Mouse (Mus musculus) CH12.LX (cell line): ENCODE measurements around the gene Slc25a17. TPM values are rescaled to one million over a fixed set of nuclear protein-coding genes. Genes with fewer than 3 reads are reported as not detected.

ENCODE experiments used
- DNase-seq: peaks from one replicate; pipeline ENCODE4 v3.0.0-alpha.2; 2013; ENCODE audit errors: extremely low read depth
- H3K27ac ChIP-seq: 2 replicates; pipeline ENCODE4 v1.5.1; 2012; ENCODE audit warnings: low read depth, mild to moderate bottlenecking, control low read depth, moderate library complexity; ENCODE audit not compliant: insufficient read depth
- H3K27me3 ChIP-seq: replicated peaks from 2 replicates; pipeline ENCODE3; 2012; ENCODE audit warnings: inconsistent platforms
- H3K36me3 ChIP-seq, 2 experiments: replicated peaks in 1 of 2; 2 replicates each; pipeline versions ENCODE3 to v1.6.1; 2012; ENCODE audit warnings: inconsistent platforms in 1 of 2, low read length in 1 of 2, mild to moderate bottlenecking in 1 of 2, mixed read lengths in 1 of 2, moderate library complexity in 1 of 2; ENCODE audit not compliant: control insufficient read depth in 1 of 2, insufficient read depth in 1 of 2
- H3K4me1 ChIP-seq, 2 experiments: 2 replicates each; pipeline ENCODE4 v1.6.1; 2012; ENCODE audit warnings: inconsistent platforms in 1 of 2, moderate library complexity in 1 of 2; ENCODE audit not compliant: insufficient read depth in 2 of 2, control insufficient read depth in 1 of 2
- H3K4me2 ChIP-seq: 2 replicates; pipeline ENCODE4 v1.6.1; 2012; ENCODE audit warnings: low read depth, mild to moderate bottlenecking, control low read depth; ENCODE audit not compliant: poor library complexity, insufficient read depth, severe bottlenecking
- H3K4me3 ChIP-seq, 3 experiments: fragments of 150-350 bp in 1 of 3; sonication (generic) in 1 of 3; replicated peaks in 1 of 3; 2 replicates each; pipeline versions ENCODE3 to v1.5.1; 2011 to 2012; ENCODE audit warnings: low read depth in 2 of 3, low read length in 2 of 3, mild to moderate bottlenecking in 2 of 3, moderate library complexity in 2 of 3, control low read depth in 1 of 3, improper control_type of control experiment in 1 of 3, inconsistent platforms in 1 of 3, mixed read lengths in 1 of 3; ENCODE audit not compliant: poor library complexity in 1 of 3
- H3K79me2 ChIP-seq: replicated peaks from 2 replicates; pipeline ENCODE4 v1.6.1; 2012; ENCODE audit warnings: mild to moderate bottlenecking, moderate library complexity; ENCODE audit not compliant: control insufficient read depth, poor library complexity, insufficient read depth, severe bottlenecking; ENCODE audit errors: extremely low read depth
- H3K9ac ChIP-seq: 2 replicates; pipeline ENCODE4 v1.6.1; 2012; ENCODE audit warnings: low read depth, mild to moderate bottlenecking, control low read depth, moderate library complexity; ENCODE audit not compliant: insufficient read depth
- H3K9me3 ChIP-seq: replicated peaks from 2 replicates; pipeline ENCODE3; 2012; ENCODE audit warnings: low read length, inconsistent platforms, mixed read lengths
- BHLHE40 ChIP-seq: IDR thresholded peaks from 2 replicates; pipeline ENCODE4 v1.6.1; 2011; ENCODE audit warnings: mild to moderate bottlenecking, low read depth, low read length, improper control_type of control experiment
- CHD1 ChIP-seq: IDR thresholded peaks from 2 replicates; pipeline ENCODE4 v1.6.1; 2012; ENCODE audit warnings: low read depth, low read length, improper control_type of control experiment, inconsistent platforms
- CHD2 ChIP-seq: IDR thresholded peaks from 2 replicates; pipeline ENCODE4 v1.6.1; 2011; ENCODE audit warnings: low read length, improper control_type of control experiment
- E2F4 ChIP-seq: IDR thresholded peaks from 2 replicates; pipeline ENCODE4 v1.6.1; 2011; ENCODE audit warnings: low read depth, low read length, improper control_type of control experiment; ENCODE audit not compliant: insufficient replicate concordance
- EP300 ChIP-seq: IDR thresholded peaks from 2 replicates; pipeline ENCODE4 v1.6.1; 2011; ENCODE audit warnings: low read length, improper control_type of control experiment
- IRF4 ChIP-seq: IDR thresholded peaks from 2 replicates; pipeline ENCODE4 v1.6.1; 2014; ENCODE audit warnings: low read depth, mild to moderate bottlenecking, inconsistent platforms, low read length, improper control_type of control experiment
- KAT2A ChIP-seq: IDR thresholded peaks from 2 replicates; pipeline ENCODE4 v1.6.1; 2012; ENCODE audit warnings: low read length, improper control_type of control experiment, inconsistent platforms; ENCODE audit not compliant: insufficient replicate concordance
- MAFK ChIP-seq: IDR thresholded peaks from 2 replicates; pipeline ENCODE4 v1.6.1; 2011; ENCODE audit warnings: low read length, improper control_type of control experiment; ENCODE audit not compliant: insufficient replicate concordance
- MAX ChIP-seq: IDR thresholded peaks from 2 replicates; pipeline ENCODE4 v1.6.1; 2011; ENCODE audit warnings: low read length, improper control_type of control experiment
- MAZ ChIP-seq: IDR thresholded peaks from 2 replicates; pipeline ENCODE4 v1.6.1; 2012; ENCODE audit warnings: low read depth, mild to moderate bottlenecking, inconsistent platforms, low read length, improper control_type of control experiment, moderate library complexity
- MXI1 ChIP-seq: IDR thresholded peaks from 2 replicates; pipeline ENCODE4 v1.6.1; 2011; ENCODE audit warnings: mild to moderate bottlenecking, low read depth, low read length, improper control_type of control experiment
- MYC ChIP-seq: IDR thresholded peaks from 2 replicates; pipeline ENCODE4 v1.6.1; 2011; ENCODE audit warnings: low read depth, mild to moderate bottlenecking, improper control_type of control experiment, low read length
- NELFE ChIP-seq: IDR thresholded peaks from 2 replicates; pipeline ENCODE4 v1.6.1; 2011; ENCODE audit warnings: low read depth, low read length, improper control_type of control experiment
- NRF1 ChIP-seq: IDR thresholded peaks from 2 replicates; pipeline ENCODE4 v1.6.1; 2014; ENCODE audit warnings: low read depth, mild to moderate bottlenecking, inconsistent platforms, low read length, improper control_type of control experiment, moderate library complexity
- POLR2A ChIP-seq: IDR thresholded peaks from 2 replicates; pipeline ENCODE4 v1.6.1; 2011; ENCODE audit warnings: low read depth, mild to moderate bottlenecking, improper control_type of control experiment, low read length
- SIN3A ChIP-seq: IDR thresholded peaks from 2 replicates; pipeline ENCODE4 v1.6.1; 2012; ENCODE audit warnings: low read length, improper control_type of control experiment, inconsistent platforms
- SMC3 ChIP-seq: IDR thresholded peaks from 2 replicates; pipeline ENCODE4 v1.6.1; 2011; ENCODE audit warnings: low read depth, low read length, improper control_type of control experiment
- TBP ChIP-seq: conservative IDR thresholded peaks from 2 replicates; pipeline ENCODE4 v1.6.1; 2011; ENCODE audit warnings: low read depth, low read length, improper control_type of control experiment
- UBTF ChIP-seq: IDR thresholded peaks from 2 replicates; pipeline ENCODE4 v1.6.1; 2012; ENCODE audit warnings: low read depth, mild to moderate bottlenecking, inconsistent platforms, low read length, improper control_type of control experiment, moderate library complexity
- USF2 ChIP-seq: conservative IDR thresholded peaks from 2 replicates; pipeline ENCODE4 v1.6.1; 2011; ENCODE audit warnings: low read depth, low read length, improper control_type of control experiment
- ZC3H11A ChIP-seq: IDR thresholded peaks from 2 replicates; pipeline ENCODE4 v1.6.1; 2012; ENCODE audit warnings: low read depth, mild to moderate bottlenecking, inconsistent platforms, low read length, improper control_type of control experiment
- ZKSCAN1 ChIP-seq: IDR thresholded peaks from 2 replicates; pipeline ENCODE4 v1.6.1; 2012; ENCODE audit warnings: low read depth, inconsistent platforms, low read length, improper control_type of control experiment, borderline replicate concordance
- ZMIZ1 ChIP-seq: IDR thresholded peaks from 2 replicates; pipeline ENCODE4 v1.6.1; 2012; ENCODE audit warnings: low read depth, mild to moderate bottlenecking, inconsistent platforms, low read length, improper control_type of control experiment
- ZNF384 ChIP-seq: IDR thresholded peaks from 2 replicates; pipeline ENCODE4 v1.6.1; 2012; ENCODE audit warnings: low read depth, low read length, improper control_type of control experiment, inconsistent platforms
- dilution Hi-C: fragments of 300-500 bp; cut with MboI; formaldehyde crosslinking; loops from 2 replicates; pipeline ENCODE4 v1.14.3; 2020; ENCODE audit warnings: low sequenced_read_pairs; ENCODE audit not compliant: extremely low pct_unique_long_range_greater_than_20kb, extremely low pct_ligation_motif_present
- in situ Hi-C: fragments of 300-500 bp; cut with MboI; formaldehyde crosslinking; loops from 3 replicates; pipeline ENCODE4 v1.14.3; 2019; ENCODE audit warnings: low sequenced_read_pairs, low pct_ligation_motif_present, low pct_unique_long_range_greater_than_20kb, mixed read lengths
- polyA plus RNA-seq: library from polyadenylated mRNA; unstranded; fragments of >175 nt; gene quantifications from 2 replicates; pipeline ENCODE4 v1.2.1, GENCODE M21; 2012; ENCODE audit warnings: low read depth; ENCODE audit not compliant: insufficient read length
- total RNA-seq, 2 experiments: library from RNA; depleted of rRNA; stranded (reverse); fragments of 300-350 nt in 1 of 2; fragments of >200 nt in 1 of 2; gene quantifications; 2 replicates each; pipeline ENCODE4 v1.2.3; 2012 to 2014

Slc25a17 gene
- total and polyA plus RNA-seq, 3 experiments, result 48.0 to 99.4 (median 76.9) TPM

DNA sequence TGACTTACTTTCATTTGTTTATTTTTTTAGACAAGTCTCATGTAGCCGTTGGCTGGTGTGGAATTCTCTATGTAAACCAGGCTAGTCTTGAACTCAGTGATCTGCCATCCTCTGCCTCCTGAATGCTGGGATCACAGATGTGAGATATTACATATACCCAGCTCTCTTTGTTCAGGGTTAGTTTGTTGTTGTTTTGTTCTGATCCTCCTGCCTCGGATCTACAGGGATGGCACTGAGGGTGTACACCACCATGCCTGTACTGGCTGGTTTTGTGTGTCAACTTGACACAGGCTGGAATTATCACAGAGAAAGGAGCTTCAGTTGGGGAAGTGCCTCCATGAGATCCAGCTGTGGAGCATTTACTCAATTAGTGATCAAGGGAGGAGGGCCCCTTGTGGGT, 12.2 kb downstream of the Slc25a17 start:
- dilution Hi-C loops, result no loop called here

DNA sequence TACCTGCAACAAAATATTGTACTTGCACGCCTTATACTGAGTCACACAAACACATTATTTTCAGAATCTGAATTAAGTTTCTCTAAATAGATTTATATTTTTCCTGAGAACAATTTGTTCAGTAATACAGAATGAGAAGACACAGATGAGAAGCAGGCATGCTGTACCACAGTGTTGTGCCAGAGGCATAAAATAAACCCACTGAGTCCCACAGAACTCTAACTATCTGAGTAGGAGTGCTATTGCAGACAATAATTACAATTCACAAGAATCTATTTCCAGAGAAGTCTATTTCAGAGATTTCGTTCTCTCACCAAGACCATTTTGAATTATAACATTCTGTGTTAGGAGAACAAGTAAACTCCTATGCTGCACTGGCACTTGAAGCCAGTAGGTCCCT, 13.1 kb downstream of the Slc25a17 start:
- Histone ChIP-seq H3K4me3 (no peak overlapping the region), H3K36me3 (peaks cover 10 to 61% of the 10 kb centered on the region in 2 experiments), H3K79me2 (peaks cover 6% of the 10 kb centered on the region; the same call in 1 of the 2 replicates), H3K4me2 (no peak overlapping the region), H3K27ac (no peak overlapping the region), H3K9me3 (no peaks in the 10 kb centered on the region), H3K9ac (no peak overlapping the region), H3K27me3 (no peaks in the 10 kb centered on the region), H3K4me1 (peaks cover 0 to 5% of the 10 kb centered on the region in 2 experiments; a peak in 1 of 4 replicates)
- in situ Hi-C loops (no loop called here), dilution Hi-C loops (no loop called here)
- no peak for DNase-seq
- no peak for TF ChIP-seq CHD2
- no peak for TF ChIP-seq MXI1
- TF ChIP-seq USF2, result no peak
- TF ChIP-seq NRF1, result no peak
- no peak for TF ChIP-seq MAFK
- no peak for TF ChIP-seq ZNF384
- TF ChIP-seq UBTF, result no peak
- no peak for TF ChIP-seq MYC
- no peak for TF ChIP-seq KAT2A

More for the DNA sequence above, 12.2 kb downstream of the Slc25a17 start:
- H3K27me3 ChIP-seq, result no peaks in the 10 kb centered on the region
- H3K4me3 ChIP-seq, result no peak overlapping the region
- peaks cover 0 to 5% of the 10 kb centered on the region in 2 experiments; a peak in 1 of 4 replicates for H3K4me1 ChIP-seq
- DNase-seq, result no peak
- H3K27ac ChIP-seq, result no peak overlapping the region
- H3K79me2 ChIP-seq, result peaks cover 6% of the 10 kb centered on the region; the same call in 1 of the 2 replicates
- no peak overlapping the region for H3K9ac ChIP-seq
- peaks cover 6 to 54% of the 10 kb centered on the region in 2 experiments for H3K36me3 ChIP-seq
- no peaks in the 10 kb centered on the region for H3K9me3 ChIP-seq
- in situ Hi-C loops, result no loop called here
- TF ChIP-seq SIN3A, result no peak
- no peak for TF ChIP-seq MAX
- no peak for TF ChIP-seq USF2
- TF ChIP-seq ZC3H11A, result no peak
- no peak for TF ChIP-seq ZMIZ1
- no peak for TF ChIP-seq CHD2
- no peak for TF ChIP-seq NELFE
- TF ChIP-seq NRF1, result no peak
- no peak for TF ChIP-seq CHD1
- TF ChIP-seq POLR2A, result no peak
- TF ChIP-seq ZKSCAN1, result no peak
- no peak for TF ChIP-seq MAFK
- no peak for TF ChIP-seq E2F4
- no peak for TF ChIP-seq SMC3
- TF ChIP-seq TBP, result no peak
- no peak for TF ChIP-seq EP300
- TF ChIP-seq KAT2A, result no peak
- no peak for TF ChIP-seq BHLHE40
- no peak for TF ChIP-seq IRF4
- no peak for TF ChIP-seq MAZ
- H3K4me2 ChIP-seq, result no peak overlapping the region
